ENCODE assay signal across 8 mouse cellular contexts in genomic region chr2:164456864-164457300, GRCm38 (mm10). TPM values are rescaled to one million over a fixed set of nuclear protein-coding genes. Genes with fewer than 3 reads are reported as not detected.
A peak's percentile ranks its signal among the peaks of the same experiment; 100 is the strongest.
DNase-seq lines count a peak whose midpoint lies in the region; ATAC-seq lines count a peak whose summit lies in the region.

Sys1 (plus strand) TSS chr2:164456964.

- peaks cover 12% of the 10 kb centered on the region for H3K4me1 ChIP-seq in forebrain, embryonic 13.5 days
- H3K4me1 ChIP-seq in stomach, embryonic 15.5 days, result peaks cover 28% of the 10 kb centered on the region

- peak within 1 kb of the TSS; percentile 37; the same call in 1 of the 2 replicates for H3K4me2 ChIP-seq in forebrain, embryonic 13.5 days
- H3K4me2 ChIP-seq in stomach, embryonic 15.5 days, result peak within 1 kb of the TSS; percentile 42

- WGBS in forebrain, embryonic 13.5 days, result 2% methylated on average over 7 of the region's 7 CpGs
- WGBS in stomach, embryonic 15.5 days, result under 1% methylated on average over 7 of the region's 7 CpGs

- H3K9ac ChIP-seq in forebrain, embryonic 13.5 days, result peak within 1 kb of the TSS; percentile 54
- H3K9ac ChIP-seq in stomach, embryonic 15.5 days, result no peak within 1 kb of the TSS

- H3K4me3 ChIP-seq in forebrain, embryonic 13.5 days, result no peak within 1 kb of the TSS
- peak within 1 kb of the TSS; percentile 16; the same call in 1 of the 2 replicates for H3K4me3 ChIP-seq in stomach, embryonic 15.5 days (replicated peaks)

- ATAC-seq in CD4-positive, CD25-positive, alpha-beta regulatory T cell, adult 4 months, result peak; percentile 73
- no peak for ATAC-seq in forebrain, embryonic 13.5 days
- ATAC-seq in megakaryocyte progenitor cell, adult 5-6 weeks (replicated peaks; ENCODE audit: poor library complexity), result no peak
- ATAC-seq in stomach, embryonic 15.5 days (ENCODE audit: insufficient read depth, low FRiP score, low read depth), result no peak

- peak; percentile 56 for DNase-seq in T-cell, adult 2 months (ENCODE audit: low spot score)
- no peak for DNase-seq in heart, postnatal 25 days (ENCODE audit: low spot score)
- peak; percentile 56 to 67 for DNase-seq in layer of hippocampus, adult 18-20 months (ENCODE audit: low spot score in 2 of 2)
- DNase-seq in cerebellum, postnatal 4 days (ENCODE audit: low spot score in 2 of 2), result no peak

- no peaks in the 10 kb centered on the region for H3K9me3 ChIP-seq in forebrain, embryonic 13.5 days (replicated peaks)
- H3K9me3 ChIP-seq in stomach, embryonic 15.5 days, result no peaks in the 10 kb centered on the region

- H3K36me3 ChIP-seq in forebrain, embryonic 13.5 days (ENCODE audit: poor library complexity, severe bottlenecking), result no peaks in the 10 kb centered on the region
- no peaks in the 10 kb centered on the region for H3K36me3 ChIP-seq in stomach, embryonic 15.5 days

- intact Hi-C loops in heart, postnatal 25 days (cut with DNase I), result no loop called here

- H3K27ac ChIP-seq in forebrain, embryonic 13.5 days, result no peak within 1 kb of the TSS
- H3K27ac ChIP-seq in stomach, embryonic 15.5 days, result peak within 1 kb of the TSS; percentile 83

- 0 out of 2 replicates have a peak, but pooled peaks cover 2% of the 10 kb centered on the region for H3K27me3 ChIP-seq in forebrain, embryonic 13.5 days
- H3K27me3 ChIP-seq in stomach, embryonic 15.5 days (replicated peaks), result no peaks in the 10 kb centered on the region

RNA-seq across cellular contexts. Expression of gene Sys1, which starts in this region (rescaled TPM):
- polyA plus RNA-seq in CD4-positive, CD25-positive, alpha-beta regulatory T cell, adult 4 months (2017; shearing (Covaris generic)), result 10 to 100 TPM in 1 of 2 experiments, 1 to 10 TPM in 1; 8.8 to 15.1 TPM
- polyA plus RNA-seq in forebrain, embryonic 13.5 days (2015; fragmentation: Nextera tagmentation; extraction: Ambion mirVana), result 71.8 and 72.4 TPM in 2 replicates
- 10 to 100 TPM; 22.2 to 26.8 TPM for total RNA-seq in heart, postnatal 25 days (2021)
- total RNA-seq in layer of hippocampus, adult 18-20 months (2021), result 10 to 100 TPM; 37.9 to 39.9 TPM
- total RNA-seq in megakaryocyte progenitor cell, adult 5-6 weeks (2015), result 39.1 and 39.5 TPM in 2 replicates
- 11.2 and 20.0 TPM in 2 replicates for total RNA-seq in megakaryocyte progenitor cell, adult 5-6 weeks (2017)
- polyA plus RNA-seq in stomach, embryonic 15.5 days (2015; fragmentation: Nextera tagmentation; extraction: Ambion mirVana), result 60.6 and 61.8 TPM in 2 replicates

Comparison
In these comparisons a context has a peak if more than half of its experiments do, and no peak if none do; other contexts are left out.
1. DNase-seq: peak in T-cell, adult 2 months (single experiment) and layer of hippocampus, adult 18-20 months (2 of 2); none in heart, postnatal 25 days (single experiment) and cerebellum, postnatal 4 days (0 of 2).